Mouse (Mus musculus) testis, adult 2 months (tissue): Measurements from ENCODE around the gene Gm26602.

Experiments
- CTCF ChIP-seq: fragments of 200-500 bp; IDR thresholded peaks from 2 replicates; pipeline ENCODE4 v1.5.1; 2012; ENCODE audit warnings: low read depth, mild to moderate bottlenecking, inconsistent platforms, low read length, moderate library complexity; ENCODE audit not compliant: control insufficient read depth, insufficient read depth, insufficient replicate concordance
- POLR2A ChIP-seq: fragments of 200-500 bp; IDR thresholded peaks from 2 replicates; pipeline ENCODE4 v1.6.1; 2012; ENCODE audit warnings: low read depth, mild to moderate bottlenecking, inconsistent platforms, low read length, moderate library complexity; ENCODE audit not compliant: control insufficient read depth

DNA sequence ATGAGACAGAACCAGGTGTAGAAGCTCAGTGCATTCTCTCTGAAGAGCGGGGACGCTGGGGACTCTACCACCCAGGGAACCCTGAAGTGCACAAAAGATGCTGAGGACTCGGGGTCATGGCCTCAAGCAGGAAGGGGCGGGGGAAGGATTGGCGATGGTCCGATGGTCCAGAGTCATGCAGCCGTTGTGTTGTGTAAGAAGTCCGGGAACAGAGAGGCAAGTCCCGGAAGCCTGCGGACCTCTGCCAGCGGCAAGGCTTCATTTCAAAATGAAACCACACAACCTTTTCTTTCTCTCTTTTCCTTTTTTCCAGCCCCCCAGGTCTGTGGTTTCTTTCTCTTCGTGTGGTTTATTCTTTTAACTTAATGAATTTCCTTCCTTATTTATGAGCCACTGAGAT lies 32.9 kb upstream of the Gm26602 start:
- TF ChIP-seq CTCF (no peak), POLR2A (no peak)
